ENCODE assay signal across 8 mouse cellular contexts in the genomic region with DNA sequence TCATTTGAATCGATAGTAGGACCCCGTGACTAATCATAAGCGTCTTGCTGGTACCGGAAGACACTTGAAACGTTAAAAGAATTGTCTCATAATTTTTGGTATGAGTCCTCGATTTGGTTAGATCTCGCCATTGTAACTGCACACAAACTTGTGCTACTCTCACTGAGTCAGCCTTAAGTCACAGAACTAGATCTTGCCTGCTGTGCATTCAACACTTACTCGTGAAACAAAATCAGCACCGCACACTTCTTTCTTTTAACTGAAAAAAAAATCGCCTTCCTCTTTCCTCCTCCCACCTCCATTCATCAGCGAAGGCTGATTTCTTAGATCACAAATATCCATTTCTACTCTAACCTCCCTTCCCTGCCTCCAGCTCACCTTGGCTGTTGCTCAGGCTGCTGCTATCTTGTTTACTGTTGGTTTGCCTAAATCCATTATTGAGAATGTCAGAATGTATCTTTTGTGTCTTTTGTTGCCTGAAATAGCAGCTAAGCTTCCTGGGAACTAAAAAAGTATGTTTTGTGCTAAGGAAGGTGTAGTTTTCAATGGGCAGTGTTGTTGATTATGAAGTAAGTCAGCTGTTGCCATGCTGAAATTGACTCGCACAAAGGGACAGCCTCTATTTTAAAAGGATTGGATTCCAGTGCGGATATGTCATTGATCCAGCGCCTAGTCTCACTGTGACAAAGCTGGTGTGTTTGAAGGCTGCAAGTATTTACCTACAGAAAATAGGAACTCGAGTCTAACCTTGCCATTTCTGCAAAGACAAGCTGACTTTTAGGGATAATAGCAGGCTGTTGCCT. TPM values are rescaled to one million over a fixed set of nuclear protein-coding genes. Genes with fewer than 3 reads are reported as not detected.
A peak's percentile ranks its signal among the peaks of the same experiment; 100 is the strongest.
DNase-seq lines count a peak whose midpoint lies in the region; ATAC-seq lines count a peak whose summit lies in the region.

No protein-coding gene starts in this region.

- 3% methylated on average over 15 of the region's 15 CpGs for WGBS in kidney, embryonic 15.5 days
- WGBS in hindbrain, embryonic 11.5 days: 4% methylated on average over 15 of the region's 15 CpGs
- 2% methylated on average over 15 of the region's 15 CpGs for WGBS in midbrain, embryonic 13.5 days

- H3K4me2 ChIP-seq in kidney, embryonic 15.5 days: peak overlapping the region; percentile 94
- H3K4me2 ChIP-seq in hindbrain, embryonic 11.5 days (replicated peaks; ENCODE audit: low read depth, low read length): peak overlapping the region; percentile 84
- H3K4me2 ChIP-seq in midbrain, embryonic 13.5 days (replicated peaks): peak overlapping the region; percentile 78

- no peak for DNase-seq in kidney, adult 11 months
- peak; percentile 56 for DNase-seq in adipocyte (ENCODE audit: low spot score)
- peak; percentile 37 for DNase-seq in hindbrain, embryonic 11.5 days (ENCODE audit: low spot score)
- DNase-seq in left cerebral cortex, postnatal 36 days (ENCODE audit: low spot score in 2 of 2): no peak
- no peak for DNase-seq in cerebellum, adult 9-11 months

- peaks cover 30% of the 10 kb centered on the region for H3K4me1 ChIP-seq in kidney, embryonic 15.5 days
- H3K4me1 ChIP-seq in hindbrain, embryonic 11.5 days (replicated peaks; ENCODE audit: control insufficient read depth, insufficient read depth, low read length): peaks cover 3% of the 10 kb centered on the region
- H3K4me1 ChIP-seq in midbrain, embryonic 13.5 days (replicated peaks): peaks cover 29% of the 10 kb centered on the region

- peaks cover 3% of the 10 kb centered on the region; the same call in 1 of the 2 replicates for H3K27me3 ChIP-seq in kidney, embryonic 15.5 days
- H3K27me3 ChIP-seq in hindbrain, embryonic 11.5 days (ENCODE audit: control insufficient read depth, insufficient read depth, low read length): no peaks in the 10 kb centered on the region
- H3K27me3 ChIP-seq in midbrain, embryonic 13.5 days: peaks cover 9% of the 10 kb centered on the region

- peak overlapping the region; percentile 91 for H3K27ac ChIP-seq in kidney, embryonic 15.5 days
- no peak overlapping the region for H3K27ac ChIP-seq in hindbrain, embryonic 11.5 days (ENCODE audit: low read depth, low read length)
- H3K27ac ChIP-seq in midbrain, embryonic 13.5 days: peak overlapping the region; percentile 93; the same call in 1 of the 2 replicates

- no peak for ATAC-seq in kidney, embryonic 15.5 days (replicated peaks; ENCODE audit: low FRiP score)
- ATAC-seq in hindbrain, embryonic 11.5 days (ENCODE audit: low FRiP score): no peak
- no peak for ATAC-seq in midbrain, embryonic 13.5 days
- no peak for ATAC-seq in monocyte, adult 5-6 weeks (replicated peaks; ENCODE audit: insufficient number of reproducible peaks, low FRiP score, low TSS enrichment, poor library complexity, severe bottlenecking)

- peak overlapping the region; percentile 81 for H3K4me3 ChIP-seq in kidney, embryonic 15.5 days (replicated peaks)
- peak overlapping the region; percentile 75 for H3K4me3 ChIP-seq in hindbrain, embryonic 11.5 days (ENCODE audit: low read depth, low read length)
- peak overlapping the region; percentile 83 for H3K4me3 ChIP-seq in midbrain, embryonic 13.5 days (replicated peaks)

- peak overlapping the region; percentile 80 for H3K9ac ChIP-seq in kidney, embryonic 15.5 days
- peak overlapping the region; percentile 89 for H3K9ac ChIP-seq in hindbrain, embryonic 11.5 days (ENCODE audit: low read depth, low read length)
- peak overlapping the region; percentile 92 for H3K9ac ChIP-seq in midbrain, embryonic 13.5 days (replicated peaks)

- intact Hi-C loops in left cerebral cortex, postnatal 36 days (cut with DNase I): loop anchor here (5.0 kb wide), 1 partner anchor 240 kb away; no protein-coding TSS in a partner anchor

- H3K36me3 ChIP-seq in kidney, embryonic 15.5 days: no peaks in the 10 kb centered on the region
- H3K36me3 ChIP-seq in hindbrain, embryonic 11.5 days (ENCODE audit: control insufficient read depth, insufficient read depth, low read length): no peaks in the 10 kb centered on the region
- H3K36me3 ChIP-seq in midbrain, embryonic 13.5 days: no peaks in the 10 kb centered on the region

- H3K9me3 ChIP-seq in kidney, embryonic 15.5 days (replicated peaks): no peaks in the 10 kb centered on the region
- H3K9me3 ChIP-seq in hindbrain, embryonic 11.5 days (ENCODE audit: control insufficient read depth, low read length): no peaks in the 10 kb centered on the region
- no peaks in the 10 kb centered on the region for H3K9me3 ChIP-seq in midbrain, embryonic 13.5 days

RNA-seq across cellular contexts. Expression of a gene that starts 1.4 kb away (rescaled TPM):
- 33.0 and 36.8 TPM in 2 replicates for polyA plus RNA-seq in kidney, embryonic 15.5 days (2015; fragmentation: Nextera tagmentation; extraction: Ambion mirVana)
- 62.3 and 77.0 TPM in 2 replicates for polyA plus RNA-seq in hindbrain, embryonic 11.5 days (2014; fragmentation: Nextera tagmentation; extraction: Ambion mirVana)
- 47.1 and 54.5 TPM in 2 replicates for polyA plus RNA-seq in midbrain, embryonic 13.5 days (2015; fragmentation: Nextera tagmentation; extraction: Ambion mirVana)
- 10 to 100 TPM; 54.1 to 84.6 TPM for total RNA-seq in left cerebral cortex, postnatal 36 days (2021)
- 42.0 to 93.3 TPM (median 51.2 TPM) in 3 replicates for total RNA-seq in monocyte, adult 5-6 weeks (2017)

Comparison
In these comparisons a context has a peak if more than half of its experiments do, and no peak if none do; other contexts are left out.
1. DNase-seq: peak in adipocyte (single experiment) and hindbrain, embryonic 11.5 days (single experiment); none in kidney, adult 11 months (single experiment), left cerebral cortex, postnatal 36 days (0 of 2) and cerebellum, adult 9-11 months (single experiment).
2. Peak in every context shown above with its lines, with median percentiles within 50 percentile points of each other: H3K4me2 ChIP-seq, H3K4me3 ChIP-seq and H3K9ac ChIP-seq.